Mouse (Mus musculus) fibroblast of lung, adult 2 months (primary cell): ENCODE results near the gene Asxl1.
"Not testable (repeated sequence)": the region's sequence is repeated elsewhere in the genome, so short reads cannot be mapped to it uniquely, and the experiment has no call there.

ENCODE experiments used
- DNase-seq: peaks from one replicate; pipeline ENCODE4 v3.0.0-alpha.2; 2011; ENCODE audit warnings: low read depth

Asxl1 gene

DNA sequence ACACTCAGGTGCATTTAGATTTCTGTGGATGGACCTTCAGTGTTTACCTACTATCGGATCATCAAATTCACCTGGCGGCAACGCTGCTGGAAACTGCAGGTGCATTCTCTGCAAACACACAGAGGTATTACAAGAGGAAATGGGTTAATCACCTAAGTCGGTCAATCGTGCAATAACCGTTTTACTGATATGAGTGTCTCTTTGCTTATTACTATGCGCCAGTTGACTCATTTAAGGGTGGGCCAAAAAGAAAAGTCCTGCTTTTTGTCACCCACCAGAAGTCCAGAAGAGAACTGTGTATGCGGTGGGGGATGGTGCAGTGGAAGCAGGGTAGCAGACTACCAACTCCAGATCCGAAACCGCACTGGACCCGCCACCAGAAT lies 567 bp upstream of the Asxl1 start:
- no peak for DNase-seq

DNA sequence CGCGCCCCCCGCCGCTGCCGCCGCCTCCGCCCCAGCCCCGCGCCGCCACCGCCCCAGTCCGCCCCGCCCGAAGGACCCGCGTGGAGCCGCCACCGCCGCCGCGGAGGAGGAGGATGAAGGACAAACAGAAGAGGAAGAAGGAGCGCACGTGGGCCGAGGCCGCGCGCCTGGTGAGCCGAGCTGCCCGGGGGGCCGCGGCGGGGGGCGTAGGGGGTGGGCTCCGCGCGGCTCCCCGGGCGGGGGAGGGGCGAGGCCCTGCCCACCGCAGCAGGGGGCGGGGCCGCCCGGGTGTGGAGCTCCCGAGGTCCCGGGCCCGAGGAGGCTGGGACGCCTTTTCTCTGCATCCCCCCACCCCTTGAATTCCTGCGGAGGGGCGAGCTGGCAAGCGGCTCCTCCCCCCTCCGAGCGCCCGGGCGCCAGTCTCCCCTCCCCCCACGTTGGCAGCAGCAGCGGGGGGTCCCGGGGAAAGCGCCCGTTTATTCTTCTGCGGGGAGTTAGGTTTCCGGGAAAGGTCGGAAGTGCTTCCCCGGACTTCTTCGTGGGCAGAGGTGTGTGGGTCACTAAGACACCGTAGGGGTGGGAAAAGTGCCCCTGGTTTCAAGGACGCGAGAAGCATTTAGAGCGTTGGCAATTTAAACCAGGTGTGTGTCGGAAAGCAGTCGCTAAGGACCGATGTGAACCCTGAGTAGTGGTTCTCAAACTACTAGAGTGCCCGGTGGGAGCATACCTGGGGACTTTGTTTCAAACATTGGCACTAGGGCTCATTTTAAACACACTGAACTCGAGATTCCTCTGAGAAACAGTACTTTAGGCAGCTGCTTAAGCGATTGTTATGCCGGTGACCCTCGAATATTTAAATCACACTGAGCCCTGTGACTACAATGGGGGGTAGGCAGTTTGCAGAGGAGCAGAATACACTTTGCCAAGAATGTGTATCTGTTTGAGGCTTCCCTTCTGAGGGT lies 873 bp downstream of the Asxl1 start:
- no peak for DNase-seq

DNA sequence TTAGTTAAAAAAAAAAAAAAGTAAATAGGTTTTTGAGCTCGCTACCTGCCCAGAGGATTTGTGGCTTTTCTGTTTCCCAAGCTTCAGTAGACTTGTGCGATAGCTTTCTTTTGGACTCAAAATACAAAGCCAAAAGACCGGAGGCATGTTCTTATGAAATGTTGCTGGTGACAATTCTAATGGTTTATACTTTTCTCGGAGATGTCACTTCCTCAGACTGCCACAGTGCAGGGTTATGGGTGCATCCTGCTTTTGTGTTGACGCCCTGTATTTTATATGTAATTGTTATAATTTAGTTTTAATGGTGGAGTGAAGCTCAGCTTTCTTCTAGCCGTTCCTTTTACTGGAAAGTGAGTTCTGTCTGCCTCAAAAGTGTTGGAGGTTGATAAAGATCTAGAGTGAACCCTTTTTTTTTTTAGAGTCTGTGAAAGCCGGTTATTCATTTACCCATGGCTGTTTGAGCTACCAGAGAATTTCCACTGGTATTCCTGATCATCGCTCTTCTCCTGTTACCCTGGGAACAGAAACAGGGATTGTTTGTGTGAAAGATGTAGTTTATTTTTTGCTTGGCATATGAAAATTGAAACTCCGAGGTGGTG lies 1.7 kb downstream of the Asxl1 start:
- no peak for DNase-seq

DNA sequence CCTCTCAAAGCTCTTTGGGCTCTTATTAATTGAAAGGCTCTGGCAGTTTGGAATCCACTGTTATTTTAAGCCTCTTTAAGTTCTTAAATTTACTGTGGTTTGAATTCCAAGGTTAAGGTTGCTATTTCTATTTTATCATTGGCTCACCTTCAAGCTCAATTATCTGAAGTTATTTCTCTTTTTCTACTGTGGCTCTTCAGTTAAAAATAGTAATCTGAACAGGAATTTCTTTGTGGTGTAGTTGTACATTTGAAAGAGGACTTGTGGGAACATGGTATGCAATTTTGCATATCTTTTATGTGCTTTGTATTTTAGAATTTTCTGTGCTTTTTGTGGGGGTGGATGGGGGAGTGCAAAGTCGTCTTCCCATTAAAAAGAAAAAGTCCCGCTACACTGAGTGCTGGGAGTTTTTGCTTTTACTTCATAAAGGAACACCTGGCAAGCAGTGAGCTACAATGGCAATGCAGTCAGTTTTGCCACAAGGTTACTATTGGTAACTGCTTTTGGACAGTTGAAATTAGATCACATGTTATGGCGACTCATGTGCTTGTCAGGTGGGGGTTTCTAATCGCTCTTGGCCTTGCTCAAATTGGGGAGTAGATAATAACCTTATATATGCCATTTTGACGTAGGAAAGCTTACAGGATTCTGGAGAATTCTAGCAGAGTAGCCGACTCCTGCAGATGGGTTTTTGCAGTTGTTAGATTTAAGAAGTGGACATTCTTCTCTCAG lies 2.6 kb downstream of the Asxl1 start:
- no peak for DNase-seq

DNA sequence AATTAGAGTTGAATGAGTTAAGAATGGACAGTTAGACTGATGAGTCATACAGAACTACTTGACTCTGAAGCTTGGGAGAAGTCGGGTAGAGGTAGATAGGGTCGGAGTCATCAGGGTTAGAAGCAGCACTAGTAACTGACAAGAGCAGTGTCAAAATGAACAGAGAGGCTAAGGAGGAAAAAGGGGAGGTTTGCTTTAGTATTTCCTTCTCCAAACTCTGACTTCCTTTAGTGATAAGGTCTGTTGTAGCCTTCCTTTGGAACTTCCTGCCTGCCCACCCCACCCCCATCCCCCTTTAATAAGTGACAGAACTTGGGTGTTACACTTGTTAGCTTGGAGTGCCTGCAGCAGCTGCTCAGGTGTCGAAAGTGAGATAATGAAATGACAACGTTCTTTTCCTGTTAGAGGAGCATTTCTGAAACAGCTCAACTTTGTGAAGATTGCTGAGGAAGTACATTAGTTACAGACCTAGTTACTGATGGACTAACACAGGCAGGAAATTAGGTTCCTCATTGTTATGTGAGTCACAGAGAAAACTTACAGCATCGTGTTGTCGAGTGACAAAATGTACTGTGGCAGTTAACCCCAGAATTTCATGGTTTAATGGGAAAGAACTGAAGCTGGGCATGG lies 5.0 kb downstream of the Asxl1 start:
- DNase-seq: no peak

DNA sequence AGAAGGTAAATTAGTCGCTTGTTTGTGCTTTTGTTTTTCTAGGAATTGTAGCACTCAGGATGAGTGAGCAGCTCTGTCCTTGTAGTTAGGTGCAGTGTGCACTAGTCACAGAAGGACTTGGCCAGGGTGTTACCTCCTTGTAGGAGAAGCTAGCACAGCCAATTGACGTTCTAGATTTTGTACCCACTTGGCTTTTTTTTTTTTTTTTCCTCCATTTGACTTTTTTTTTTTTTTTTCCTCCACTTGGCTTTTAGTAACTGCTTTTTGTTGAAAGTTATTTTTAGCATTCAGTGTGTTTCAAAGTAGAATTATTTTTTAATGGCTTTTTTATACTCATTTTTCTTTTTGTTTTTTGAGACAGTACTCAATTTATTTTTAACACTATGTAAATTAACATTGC lies 9.0 kb downstream of the Asxl1 start:
- DNase-seq: no peak

DNA sequence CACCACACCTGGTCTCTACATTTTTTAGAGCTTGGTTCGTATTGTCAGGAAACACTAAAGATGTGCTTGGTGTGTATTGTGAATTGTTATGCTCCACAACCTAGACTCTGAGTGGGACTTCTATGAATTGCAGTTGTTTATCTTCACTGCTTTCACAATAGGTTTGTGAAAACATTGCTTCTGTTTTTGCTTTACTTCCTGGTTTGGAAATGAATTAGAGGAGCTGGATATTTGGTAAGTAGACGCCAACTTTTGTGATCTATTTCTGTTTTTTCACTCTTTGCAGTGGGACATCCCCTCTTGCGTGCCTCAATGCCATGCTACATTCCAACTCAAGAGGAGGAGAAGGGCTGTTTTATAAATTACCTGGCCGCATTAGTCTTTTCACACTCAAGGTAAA lies 11.2 kb downstream of the Asxl1 start:
- no peak for DNase-seq

DNA sequence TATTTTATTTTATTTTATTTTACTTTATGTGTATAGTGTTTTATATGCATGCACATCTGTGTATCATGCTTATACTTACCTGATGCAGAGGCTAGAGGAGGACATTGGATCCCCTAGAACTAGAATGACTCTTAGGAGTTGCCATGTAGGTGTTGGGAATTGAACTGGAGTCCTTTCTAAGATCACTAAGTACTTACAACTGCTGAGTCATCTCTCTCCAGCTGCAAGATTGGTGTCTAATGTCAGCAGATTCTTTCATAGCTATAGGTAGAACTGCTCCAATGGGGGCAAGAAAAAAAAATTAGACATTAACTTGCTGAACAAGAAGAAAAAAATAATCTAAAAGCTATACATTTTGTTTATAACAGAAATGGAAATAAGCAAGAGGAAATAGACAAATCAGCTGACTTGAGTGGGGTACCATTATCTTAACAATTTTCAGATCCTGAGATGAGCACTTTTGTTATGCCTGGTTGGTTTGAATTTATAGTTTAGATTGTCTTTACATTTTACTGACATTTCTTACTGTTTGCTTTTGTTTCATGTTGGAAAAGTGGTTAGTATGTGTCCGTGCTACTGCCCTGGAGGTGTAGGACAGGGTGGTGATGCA lies 15.6 kb downstream of the Asxl1 start:
- no peak for DNase-seq

DNA sequence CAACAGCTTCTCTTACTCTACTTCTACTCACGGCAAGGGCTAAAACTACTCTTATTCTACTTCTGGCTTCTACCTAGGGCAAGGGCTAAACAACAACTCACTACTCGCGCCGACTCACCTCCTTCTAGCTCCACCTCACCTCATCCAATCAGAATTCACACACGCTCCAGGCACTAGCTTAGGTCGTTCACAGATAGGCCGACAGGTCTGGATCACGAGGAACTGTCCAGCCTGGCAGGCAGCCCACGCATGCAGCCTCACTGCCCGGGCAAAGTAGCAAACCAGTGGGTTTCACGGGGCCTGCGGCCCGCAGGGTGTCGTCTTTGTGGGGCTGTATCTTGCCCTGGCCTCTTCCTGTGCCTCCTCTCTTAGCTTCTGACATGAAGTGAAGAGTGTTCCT lies 18.9 kb downstream of the Asxl1 start:
- not testable (repeated sequence) for DNase-seq

DNA sequence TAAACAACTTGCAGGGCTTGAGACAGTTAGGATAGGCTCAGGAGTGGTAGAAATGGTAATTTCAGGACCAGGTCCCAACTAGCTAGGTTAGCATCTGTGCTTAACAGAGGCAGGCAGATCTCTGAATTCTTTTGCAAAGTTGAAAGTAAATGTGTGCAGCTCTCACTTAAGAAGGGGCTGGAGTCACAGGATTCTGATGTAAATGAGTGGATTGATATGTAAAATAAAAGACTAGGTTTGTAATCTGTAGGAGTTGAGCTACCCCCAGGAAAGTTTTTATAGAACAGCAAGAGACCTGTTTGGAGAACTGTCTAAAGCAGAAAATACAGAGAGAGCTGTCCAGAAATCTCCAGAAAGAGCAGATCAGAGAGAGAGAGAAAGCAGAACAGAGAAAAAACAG lies 25.2 kb downstream of the Asxl1 start:
- DNase-seq: no peak

DNA sequence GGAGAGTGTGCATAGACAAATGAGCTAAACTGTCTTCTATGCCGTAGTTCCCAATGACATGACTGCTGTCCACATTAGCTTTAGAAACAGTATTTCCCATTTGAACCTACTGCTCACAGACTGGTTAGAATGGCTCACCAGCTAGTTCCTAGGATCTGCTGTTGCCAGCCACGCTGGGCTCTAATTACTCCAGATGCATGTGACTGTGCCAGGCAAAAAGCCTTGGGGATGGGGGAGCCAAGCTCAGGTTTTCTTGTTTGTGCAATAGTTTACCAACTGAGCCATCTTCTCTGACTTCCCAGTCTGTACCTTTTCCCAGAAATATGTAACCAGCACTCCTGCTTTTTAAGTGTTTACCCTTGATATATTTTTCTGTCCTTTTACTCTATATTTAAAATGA lies 29.8 kb downstream of the Asxl1 start:
- DNase-seq: no peak

DNA sequence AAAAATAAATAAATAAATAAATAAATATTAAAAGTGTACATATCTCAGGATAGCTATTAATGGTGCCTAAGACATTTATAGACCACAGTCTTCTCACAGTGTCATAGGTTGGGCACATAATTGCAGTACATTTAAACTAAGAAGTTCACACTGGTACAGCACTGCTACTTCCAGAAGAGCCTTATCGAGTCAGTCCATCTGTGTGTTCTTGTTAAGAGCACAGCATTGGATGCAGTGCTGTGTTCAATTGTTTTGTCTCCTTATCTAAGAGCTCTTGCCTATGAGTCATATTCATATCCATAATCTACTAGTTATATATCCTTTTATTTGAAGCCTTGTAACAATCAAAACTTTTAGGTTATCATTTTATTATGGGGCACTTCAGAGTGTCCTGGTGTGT lies 34.9 kb downstream of the Asxl1 start:
- DNase-seq: no peak

DNA sequence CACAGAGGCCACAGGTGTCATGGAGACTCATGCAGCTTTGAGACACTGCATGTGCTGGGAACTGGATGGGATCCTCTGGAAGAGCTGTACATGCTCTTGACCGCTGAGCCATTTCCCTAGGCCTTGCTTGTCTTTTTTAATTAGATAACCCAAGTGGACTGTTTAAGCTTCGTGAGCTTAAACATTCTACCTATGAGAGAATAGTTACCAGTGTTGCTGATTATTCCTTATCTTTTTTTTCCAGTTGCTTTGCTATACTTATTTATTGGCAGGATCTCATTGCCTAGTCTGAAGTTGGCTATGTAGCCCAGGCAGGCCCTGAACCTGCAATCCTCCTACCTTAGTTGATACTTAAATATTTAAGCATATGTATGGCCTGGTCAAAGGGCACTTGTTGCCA lies 44.2 kb downstream of the Asxl1 start:
- DNase-seq: no peak

DNA sequence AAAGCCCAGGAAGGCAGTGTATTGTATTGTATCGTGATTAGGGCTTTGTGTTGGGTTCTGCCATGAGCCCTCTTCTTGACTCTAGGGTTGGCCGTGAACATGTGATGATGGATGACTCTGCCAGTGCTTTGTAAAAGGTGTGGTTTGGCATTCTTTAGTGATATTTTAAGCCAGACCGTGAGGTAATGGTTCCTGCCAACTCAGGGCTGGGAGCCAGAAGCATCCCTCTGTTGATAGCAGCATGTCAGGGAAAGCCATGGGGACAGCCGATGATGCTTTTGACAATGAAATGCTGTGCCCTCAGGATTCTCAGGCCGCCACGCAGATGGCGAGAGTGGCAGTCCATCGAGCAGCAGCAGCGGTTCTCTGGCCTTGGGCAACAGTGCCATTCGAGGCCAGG lies 47.4 kb downstream of the Asxl1 start:
- DNase-seq: no peak

DNA sequence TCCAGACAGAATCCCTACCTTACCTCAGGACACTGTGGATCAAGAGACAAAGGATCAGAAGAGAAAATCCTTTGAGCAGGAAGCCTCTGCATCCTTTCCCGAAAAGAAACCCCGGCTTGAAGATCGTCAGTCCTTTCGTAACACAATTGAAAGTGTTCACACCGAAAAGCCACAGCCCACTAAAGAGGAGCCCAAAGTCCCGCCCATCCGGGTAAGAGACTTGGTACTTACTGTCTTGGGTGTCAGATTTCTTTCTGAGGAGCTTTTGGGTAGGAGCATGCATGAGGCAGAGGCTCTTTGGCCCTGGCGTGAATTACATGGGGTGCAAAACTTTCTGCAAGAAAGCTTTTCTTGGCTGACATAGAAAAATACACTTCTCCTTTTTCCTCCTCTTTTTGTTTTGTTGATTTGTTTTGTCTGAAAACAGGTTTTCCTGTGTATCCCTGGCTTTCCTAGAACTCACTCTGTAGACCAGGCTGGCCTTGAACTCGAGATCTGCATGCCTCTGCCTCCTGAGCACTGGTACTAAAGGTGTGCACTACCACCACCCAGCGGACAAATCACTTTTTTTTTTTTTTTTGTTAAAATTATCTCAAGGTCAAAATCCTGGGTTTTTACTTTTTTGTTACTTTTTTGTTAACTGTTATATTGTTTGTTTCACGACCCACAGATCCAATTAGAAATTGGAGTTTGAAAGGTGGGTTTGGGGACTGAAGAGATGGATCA lies 52.3 kb downstream of the Asxl1 start:
- DNase-seq: no peak

DNA sequence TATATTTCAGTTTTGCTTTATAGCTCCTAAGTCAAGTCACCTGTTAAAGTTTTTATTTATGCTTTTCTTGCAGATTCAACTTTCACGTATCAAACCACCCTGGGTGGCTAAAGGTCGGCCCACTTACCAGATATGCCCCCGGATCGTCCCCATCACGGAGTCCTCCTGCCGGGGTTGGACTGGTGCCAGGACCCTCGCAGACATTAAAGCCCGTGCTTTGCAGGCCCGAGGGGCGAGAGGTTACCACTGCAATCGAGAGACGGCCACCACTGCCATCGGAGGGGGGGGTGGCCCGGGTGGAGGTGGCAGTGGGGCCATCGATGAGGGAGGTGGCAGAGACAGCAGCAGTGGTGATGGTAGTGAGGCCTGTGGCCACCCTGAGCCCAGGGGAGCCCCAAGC lies 53.5 kb downstream of the Asxl1 start:
- no peak for DNase-seq

DNA sequence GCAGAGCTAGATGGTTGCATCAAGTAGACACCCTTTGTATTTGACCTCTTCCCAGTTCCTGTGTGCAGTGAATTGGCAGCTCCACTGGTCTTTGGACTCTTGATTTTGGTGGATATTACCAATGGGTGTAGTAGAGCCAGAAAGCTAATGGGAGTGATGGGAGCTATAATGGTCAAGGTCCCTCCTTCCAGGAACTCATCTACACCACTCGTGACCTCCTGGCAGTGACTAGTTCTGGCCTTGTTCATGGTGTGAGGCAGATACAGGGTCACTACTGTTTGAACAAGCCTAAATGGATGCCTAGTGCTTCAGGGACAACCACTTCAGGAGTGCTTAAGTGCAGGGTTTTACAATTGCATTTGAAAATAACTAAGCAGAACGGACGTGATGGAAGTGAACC lies 58.4 kb downstream of the Asxl1 start:
- no peak for DNase-seq

DNA sequence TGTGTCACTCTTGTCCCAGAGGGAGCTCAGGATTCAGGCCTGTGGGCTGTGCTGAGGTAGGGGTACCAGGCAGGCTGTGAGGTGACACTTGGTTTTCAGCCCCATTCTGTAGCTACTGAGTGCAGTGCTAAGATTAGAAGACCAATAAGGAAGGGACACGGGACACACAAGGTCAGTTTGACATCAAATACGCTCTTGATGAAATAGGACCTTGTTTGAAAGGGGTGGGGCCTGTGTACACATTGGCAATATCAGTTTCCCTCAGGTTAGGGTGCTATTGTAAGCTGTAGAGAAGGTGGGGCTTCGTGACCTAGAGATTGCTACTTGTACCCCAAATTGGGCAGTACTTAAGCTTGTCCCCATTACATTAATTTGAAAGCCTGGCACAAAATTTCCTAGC lies 59.3 kb downstream of the Asxl1 start:
- no peak for DNase-seq

DNA sequence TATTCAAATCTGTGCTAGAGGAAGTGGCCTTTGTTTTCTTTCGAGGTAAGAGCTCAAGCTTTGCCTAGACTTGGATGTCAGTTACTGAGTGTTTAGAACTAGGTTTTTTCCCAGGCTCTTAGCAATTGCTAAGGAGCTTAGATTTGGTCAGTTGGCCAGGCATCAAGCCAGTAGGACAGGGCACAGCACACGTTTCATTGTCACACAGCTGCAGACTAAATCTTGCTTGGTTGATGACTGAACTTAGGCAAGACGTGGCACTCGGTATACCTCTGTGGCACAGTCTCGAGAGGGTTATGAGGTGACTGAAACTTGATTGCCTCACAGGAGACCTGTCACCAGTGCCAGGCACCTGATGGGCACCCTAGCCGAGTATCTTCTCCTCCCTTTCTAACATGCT lies 61.3 kb downstream of the Asxl1 start:
- no peak for DNase-seq

DNA sequence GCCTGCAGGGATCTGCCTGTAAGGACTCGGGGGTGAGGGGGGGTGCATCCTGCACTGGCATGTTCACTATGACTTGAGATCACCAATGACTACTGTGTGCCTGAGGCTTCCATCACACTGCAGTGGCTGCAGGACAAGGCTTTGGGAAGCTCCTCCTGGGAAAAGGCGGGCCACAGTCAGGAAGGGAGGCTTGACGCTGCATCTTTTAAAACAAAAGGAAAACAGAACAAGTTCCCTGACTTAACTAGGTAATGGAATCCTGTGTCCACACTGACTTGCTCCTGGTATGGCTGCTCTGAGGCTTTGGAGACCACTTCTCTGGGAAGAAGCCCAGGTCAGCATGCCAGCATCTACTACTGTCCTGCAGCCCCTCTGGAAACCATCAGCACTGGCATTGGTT lies 63.3 kb downstream of the Asxl1 start:
- DNase-seq: no peak

DNA sequence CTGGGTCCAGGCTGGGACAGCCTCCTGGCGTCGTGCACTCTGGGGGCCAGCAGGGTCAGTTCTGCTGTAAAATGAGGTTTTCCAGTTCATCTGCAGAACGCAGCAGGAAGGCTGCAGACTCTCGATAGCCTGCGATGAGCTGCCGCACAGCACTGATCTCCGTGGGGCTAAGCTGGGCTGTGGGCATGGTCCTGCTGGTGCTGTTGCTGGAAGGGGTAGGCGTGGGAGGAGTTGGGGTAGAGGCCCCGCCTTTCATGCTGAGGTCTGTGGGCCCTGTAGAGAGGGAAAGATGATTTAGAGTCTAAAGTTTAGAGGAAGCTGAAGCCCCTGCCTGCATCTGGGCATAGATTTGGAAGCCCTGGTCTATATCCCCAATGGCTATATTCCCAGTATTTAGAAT lies 65.9 kb downstream of the Asxl1 start:
- no peak for DNase-seq

DNA sequence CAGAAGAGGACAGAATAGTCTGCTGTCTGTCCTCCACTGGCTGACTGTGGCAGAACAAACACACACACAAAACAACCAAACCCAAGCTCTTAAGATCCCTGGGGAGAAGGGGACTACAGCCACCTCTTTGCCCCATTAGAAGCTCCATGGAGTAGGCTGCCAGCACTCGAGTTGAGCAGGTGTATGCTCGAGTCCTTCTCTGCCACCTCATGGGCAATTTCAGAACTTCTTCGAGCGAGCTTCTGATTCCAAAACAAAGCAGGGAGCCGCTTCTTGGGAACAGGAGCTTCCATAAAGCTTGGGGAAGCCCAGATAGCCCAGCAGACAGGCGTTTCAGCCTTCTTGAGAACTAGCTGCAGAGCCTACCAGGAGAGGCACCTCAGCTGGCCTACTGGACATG lies 66.9 kb downstream of the Asxl1 start:
- no peak for DNase-seq
